Mouse (Mus musculus) adipocyte (in vitro differentiated cells): ENCODE measurements around the gene Atp8a2.
A peak's percentile ranks its signal among the peaks of the same experiment; 100 is the strongest.
"Not testable (repeated sequence)": the region's sequence is repeated elsewhere in the genome, so short reads cannot be mapped to it uniquely, and the experiment has no call there.

ENCODE experiments used
- DNase-seq: peaks from one replicate; pipeline ENCODE4 v3.0.0-alpha.2; 2016; ENCODE audit warnings: low spot score

Gene Atp8a2

DNA sequence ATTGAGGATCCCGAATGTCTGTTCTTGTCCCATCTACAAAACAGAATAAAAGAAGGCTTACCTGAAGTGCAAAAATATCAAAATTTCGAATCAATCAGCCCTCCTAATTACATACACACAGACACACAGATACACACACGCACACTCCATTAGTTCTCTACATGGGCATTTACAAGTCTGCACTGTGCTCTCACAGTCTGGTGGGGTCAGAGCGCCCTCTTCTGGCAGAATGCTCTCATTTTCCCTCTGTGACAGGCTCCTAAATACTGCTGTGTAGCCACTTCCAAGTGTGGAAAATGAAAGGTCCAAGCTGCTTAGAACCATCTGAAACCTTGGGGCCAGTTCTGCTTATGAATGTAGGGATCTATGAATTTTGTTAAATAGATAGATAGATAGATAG is 181.1 kb downstream of the Atp8a2 start:
- peak; percentile 65 for DNase-seq

- DNase-seq: no peak
These were observed 195.2 kb downstream of the Atp8a2 start for GRCm38 (mm10) chr14:60001801-60002200.

- no peak for DNase-seq
These were observed 208.1 kb downstream of the Atp8a2 start for GRCm38 (mm10) chr14:59988860-59989259.

- no peak for DNase-seq
These were observed 209.0 kb downstream of the Atp8a2 start for GRCm38 (mm10) chr14:59987975-59988374.

DNA sequence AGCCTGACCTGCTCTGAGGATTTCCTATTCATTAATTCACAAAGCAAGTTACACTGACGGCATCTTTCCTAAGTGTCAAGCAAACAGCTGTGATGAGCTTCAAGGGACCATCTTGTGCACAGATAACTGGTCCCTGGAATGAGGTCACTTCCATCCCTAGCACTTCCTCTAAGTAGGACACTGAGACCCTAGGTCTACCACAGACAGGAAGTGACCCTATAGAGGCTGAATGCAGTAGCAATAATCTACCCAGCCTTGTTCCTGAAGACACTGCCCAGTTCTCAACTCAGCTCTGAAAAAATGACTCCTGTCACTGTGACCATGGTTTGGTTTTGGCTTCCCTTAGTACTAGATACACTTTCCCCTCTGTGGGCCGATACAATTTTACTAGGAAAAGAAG is 219.0 kb downstream of the Atp8a2 start:
- no peak for DNase-seq

DNA sequence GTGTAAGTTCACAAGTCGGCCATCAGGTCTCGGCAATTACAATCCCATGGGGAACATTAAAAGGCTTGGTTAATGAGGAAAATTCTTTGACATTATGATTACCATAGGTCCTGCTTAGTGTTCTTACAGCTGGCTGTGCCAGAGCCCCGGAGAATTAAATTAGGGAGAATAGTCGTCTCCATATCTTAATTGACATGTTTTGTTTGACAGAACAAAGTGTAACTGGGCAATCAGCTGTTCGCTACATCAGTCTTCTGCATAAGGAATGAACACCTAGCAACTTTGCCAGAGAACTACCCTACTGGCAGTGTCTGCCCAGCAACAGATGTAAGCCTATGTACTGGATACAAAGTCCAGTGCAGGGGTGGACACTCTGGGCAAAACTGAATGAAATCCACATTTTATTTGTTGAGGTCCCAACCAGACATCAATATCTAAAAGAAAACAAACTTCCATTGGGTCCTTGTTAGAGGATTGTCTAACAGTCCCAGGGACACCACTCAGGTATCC is 225.7 kb downstream of the Atp8a2 start:
- DNase-seq: no peak

DNA sequence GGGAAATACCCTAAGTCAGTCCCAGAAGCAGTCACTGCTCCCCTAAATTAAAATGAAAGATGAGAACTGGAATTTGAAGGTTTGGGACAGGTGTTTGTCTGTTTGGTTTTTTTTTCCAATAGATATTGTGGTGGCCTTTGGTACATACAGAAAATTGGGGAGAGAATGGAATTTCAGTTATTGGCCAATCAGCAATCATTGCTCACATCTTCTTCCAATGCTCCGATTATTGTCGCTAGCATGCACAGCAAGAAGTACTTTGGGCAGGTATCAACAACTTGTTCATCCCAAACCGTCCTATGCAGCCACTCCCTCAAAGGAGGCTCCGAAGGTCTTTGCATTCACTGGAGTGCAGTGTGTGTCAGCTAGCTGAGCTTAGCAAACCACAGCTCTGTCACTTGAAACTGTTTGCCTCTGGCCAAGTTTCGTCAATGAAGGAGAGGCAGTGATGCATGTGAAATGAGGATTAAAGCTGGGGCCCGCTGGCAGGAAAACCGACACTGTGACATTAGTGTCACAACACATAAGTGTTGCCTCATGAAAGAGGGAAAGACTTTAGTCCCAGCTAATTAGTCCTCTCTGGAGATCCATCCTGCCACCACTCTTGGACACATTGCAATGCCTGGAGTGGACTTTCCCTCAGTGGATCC is 227.4 kb downstream of the Atp8a2 start:
- peak; percentile 2 for DNase-seq

GRCm38 (mm10) chr14:59967847-59968550 is 229.0 kb downstream of the Atp8a2 start:
- DNase-seq: no peak

DNA sequence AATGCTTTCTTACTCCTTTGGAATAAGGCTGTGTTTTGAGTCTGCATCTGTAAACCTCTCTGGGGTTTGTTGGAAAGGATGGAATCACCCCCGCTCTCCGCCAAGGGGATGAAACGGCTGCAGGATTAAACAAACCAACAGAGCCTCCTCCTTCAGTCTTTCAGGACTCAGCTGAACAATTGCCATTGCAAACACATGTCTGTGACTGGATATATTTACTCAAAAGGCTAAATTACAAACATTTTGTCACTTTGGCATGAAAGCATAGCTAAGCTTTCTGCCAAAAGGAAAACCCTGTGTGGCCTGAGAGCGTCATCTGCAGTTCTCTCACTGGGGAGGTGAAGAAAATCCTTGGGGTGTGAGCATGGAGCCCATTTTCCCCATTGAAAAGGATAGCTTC is 230.0 kb downstream of the Atp8a2 start:
- DNase-seq: no peak

DNA sequence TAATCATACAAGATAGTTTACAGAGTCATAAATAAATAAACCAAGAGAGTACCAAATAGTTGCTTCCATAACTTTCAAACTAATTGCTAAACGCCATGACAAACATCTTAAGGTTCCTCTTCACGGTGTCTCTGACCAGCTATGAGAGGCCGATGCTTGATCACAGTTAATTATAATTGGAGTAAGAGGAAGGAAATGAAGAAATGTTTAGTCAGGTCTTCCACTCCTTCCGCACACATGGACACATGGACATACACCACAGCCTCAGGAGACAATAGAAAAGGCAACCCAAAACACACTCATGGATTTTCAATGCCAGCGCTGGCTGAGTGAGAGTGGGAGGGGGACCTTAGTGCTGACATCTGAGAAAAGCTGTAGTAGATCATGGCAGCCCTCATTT is 232.4 kb downstream of the Atp8a2 start:
- no peak for DNase-seq

- DNase-seq: no peak
These were observed 236.0 kb downstream of the Atp8a2 start for GRCm38 (mm10) chr14:59960961-59961360.

- no peak for DNase-seq
These were observed 236.6 kb downstream of the Atp8a2 start for GRCm38 (mm10) chr14:59960214-59960890.

GRCm38 (mm10) chr14:59959723-59960122 is 237.3 kb downstream of the Atp8a2 start:
- DNase-seq: no peak

DNA sequence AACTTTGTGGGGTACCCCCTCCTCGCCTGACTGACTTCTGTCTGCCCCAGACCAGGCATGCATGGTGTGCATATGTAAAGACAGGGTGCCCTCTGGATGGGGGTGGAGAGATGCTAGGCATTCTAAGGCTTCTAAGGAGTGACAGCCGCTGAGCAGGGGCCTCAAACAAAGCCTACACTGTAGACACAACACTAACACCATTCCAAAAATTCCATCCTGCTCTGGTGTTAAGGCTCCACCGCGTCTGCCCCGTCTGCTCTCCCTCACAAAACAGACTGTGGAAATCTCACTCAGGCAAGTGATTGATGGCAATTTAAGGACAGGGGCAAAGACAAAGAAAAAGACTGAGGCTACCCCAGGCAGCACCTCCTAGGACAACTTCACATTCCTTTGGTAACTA is 247.0 kb downstream of the Atp8a2 start:
- DNase-seq: no peak

DNA sequence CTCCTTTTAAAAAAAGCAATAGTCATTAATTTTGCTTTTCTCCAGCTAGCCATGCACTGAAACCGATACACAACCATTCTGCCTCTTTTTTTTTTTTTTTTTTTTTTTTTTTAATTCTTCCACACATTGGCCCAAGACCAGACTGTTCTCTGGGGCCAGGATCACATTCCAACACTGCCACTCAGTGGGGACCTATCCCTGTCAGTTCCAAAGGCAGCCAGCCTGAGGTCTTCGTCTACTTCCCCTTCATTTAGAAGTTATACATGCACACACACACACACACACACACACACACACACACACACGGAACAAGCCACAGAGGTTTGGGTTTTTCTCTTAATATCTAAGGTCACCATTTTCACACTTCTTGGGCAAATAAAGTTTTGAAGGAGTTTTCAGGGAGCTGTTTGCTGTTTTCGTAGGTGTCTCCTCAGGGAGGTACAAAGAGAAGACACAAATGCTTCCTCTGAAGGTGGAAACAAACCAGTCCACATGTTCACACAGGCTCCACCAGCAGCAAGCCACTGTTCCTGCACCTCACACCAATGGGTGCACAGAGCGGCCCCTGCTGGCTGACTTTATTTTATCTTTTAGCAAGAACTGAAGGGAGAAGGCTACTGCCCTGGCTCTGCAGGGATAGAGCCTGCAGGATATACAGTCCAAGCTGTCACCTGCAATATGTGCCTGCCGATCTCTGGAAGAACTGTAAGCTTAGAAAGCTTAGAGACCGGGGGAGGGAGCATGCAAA is 253.9 kb downstream of the Atp8a2 start:
- DNase-seq: peak; percentile 53

DNA sequence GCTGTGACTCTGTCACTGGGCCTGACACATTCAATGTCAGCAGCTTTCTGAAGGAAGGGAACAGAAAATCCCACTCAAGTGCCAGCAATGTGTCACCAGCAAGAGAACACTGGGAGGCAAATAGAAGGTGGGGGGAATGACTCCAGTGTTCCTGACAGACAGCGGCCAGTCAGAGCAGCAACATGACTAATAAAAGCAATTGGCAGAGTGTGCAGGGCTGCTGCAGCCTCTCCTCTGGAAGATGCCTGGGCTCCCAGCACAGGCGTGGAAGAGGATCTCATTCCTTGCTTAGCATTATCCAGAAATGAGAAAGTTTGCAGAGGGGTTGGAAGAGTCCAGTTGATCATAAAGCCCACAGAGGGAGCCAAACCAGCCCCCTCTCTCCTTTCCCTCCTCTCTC is 254.8 kb downstream of the Atp8a2 start:
- DNase-seq: no peak

DNA sequence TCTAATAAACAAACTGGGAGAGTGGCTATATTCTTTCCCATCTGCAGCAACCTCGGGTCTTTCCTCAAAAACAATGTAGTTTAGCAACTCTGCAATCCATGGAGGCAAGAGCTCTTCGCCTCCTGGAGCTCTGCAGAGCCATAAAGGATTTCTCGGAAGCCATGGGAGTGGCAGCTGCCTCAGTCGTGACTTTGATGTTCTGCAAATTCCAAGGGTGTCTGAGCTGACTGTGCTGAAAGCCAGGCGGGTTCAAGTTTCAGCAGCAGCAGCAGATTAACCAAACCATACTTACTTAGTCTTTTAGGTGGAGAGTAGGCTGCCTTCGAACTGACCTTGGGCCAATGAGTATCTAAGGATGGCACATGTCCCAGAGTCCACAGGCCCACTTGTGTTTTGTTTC is 264.6 kb downstream of the Atp8a2 start:
- no peak for DNase-seq

- no peak for DNase-seq
These were observed 265.4 kb downstream of the Atp8a2 start for GRCm38 (mm10) chr14:59931412-59932058.

DNA sequence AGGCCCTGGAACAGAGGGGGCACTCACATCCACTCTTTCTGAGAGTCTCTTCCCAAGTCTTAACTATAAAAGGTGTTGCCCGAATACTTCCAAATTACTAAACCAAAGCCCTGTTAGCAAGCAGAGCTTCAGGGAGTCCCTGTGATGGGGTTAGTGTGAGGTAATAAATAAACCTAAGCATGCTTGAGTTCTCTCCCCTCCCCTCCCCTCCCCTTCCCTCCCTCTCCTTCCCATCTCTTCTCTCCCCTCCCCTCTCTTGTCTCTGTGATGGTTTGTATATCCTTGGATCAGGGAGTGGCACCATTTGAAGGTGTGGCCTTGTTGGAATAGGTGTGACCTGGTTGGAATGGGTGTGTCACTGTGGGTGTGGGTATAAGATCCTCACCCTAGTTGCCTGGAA is 267.8 kb downstream of the Atp8a2 start:
- DNase-seq: not testable (repeated sequence)

DNA sequence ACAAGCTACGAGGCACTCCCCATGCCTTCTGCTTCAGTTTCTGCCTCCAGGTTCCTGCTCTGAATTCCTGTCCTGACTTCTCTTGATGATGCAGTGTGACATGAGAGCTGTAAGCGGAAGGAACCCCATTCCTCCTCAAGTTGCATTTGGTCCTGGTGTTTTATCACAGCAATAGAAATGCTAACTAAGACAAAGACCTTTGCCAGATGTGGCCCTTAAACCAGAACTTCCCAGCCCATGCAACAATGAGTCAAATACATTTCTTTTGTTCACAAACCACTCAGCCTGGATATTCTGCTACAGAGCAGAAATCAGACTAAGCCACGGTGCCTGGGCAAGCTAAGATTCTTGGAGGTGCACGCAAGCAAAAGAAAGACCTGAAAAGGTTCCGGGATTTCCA is 268.2 kb downstream of the Atp8a2 start:
- no peak for DNase-seq

DNA sequence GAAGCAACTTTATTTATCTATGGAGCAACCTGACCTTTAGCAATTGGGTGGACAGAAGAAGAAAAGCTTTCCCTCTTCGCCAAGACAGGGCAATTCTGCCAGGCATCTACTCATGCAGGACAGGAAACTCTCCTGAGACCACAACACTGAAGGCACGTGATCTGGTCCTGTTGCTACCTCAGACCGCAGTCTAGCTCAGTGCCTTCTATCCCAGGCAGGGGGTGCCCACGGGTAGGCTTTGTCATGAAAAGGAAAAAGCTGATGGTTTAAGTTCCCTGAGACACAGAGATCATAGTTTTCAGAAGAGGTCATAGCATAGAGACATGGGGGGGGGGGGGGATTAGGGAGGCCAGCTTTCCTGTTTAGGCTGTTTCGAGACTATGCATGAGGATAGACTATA is 269.2 kb downstream of the Atp8a2 start:
- no peak for DNase-seq

DNA sequence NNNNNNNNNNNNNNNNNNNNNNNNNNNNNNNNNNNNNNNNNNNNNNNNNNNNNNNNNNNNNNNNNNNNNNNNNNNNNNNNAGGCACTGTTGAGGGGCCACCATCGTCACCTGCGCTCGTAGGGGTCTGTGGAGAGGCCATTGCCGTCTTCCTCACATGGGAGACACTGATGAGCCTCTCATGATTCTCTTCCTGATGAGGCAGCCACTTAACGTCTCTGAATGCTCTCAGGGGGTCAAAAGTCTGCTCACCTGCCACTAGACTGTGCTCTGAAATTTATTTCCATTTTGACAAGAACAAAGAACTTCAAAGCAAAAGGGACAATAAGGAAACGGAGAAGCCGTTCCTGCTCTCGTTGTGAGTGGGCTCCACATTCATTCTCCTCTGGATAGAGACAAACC is 277.1 kb downstream of the Atp8a2 start:
- DNase-seq: no peak
